Mouse (Mus musculus) skeletal muscle tissue, adult 2 months (tissue): Measurements from ENCODE around the gene Scube1.

Experiments
- DNase-seq: peaks from one replicate; pipeline ENCODE4 v3.0.0-alpha.2; 2012; ENCODE audit warnings: low read depth, low spot score

Gene Scube1

GRCm38 (mm10) chr15:83709889-83710774 is 14.7 kb downstream of the Scube1 start:
- no peak for DNase-seq

- no peak for DNase-seq
Measured at GRCm38 (mm10) chr15:83706528-83707199, 18.2 kb downstream of the Scube1 start.

- no peak for DNase-seq
Measured at GRCm38 (mm10) chr15:83700593-83700923, 24.3 kb downstream of the Scube1 start.

GRCm38 (mm10) chr15:83699834-83700592 is 24.8 kb downstream of the Scube1 start:
- DNase-seq, result no peak

- no peak for DNase-seq
Measured at GRCm38 (mm10) chr15:83699132-83699833, 25.5 kb downstream of the Scube1 start.

- DNase-seq, result peak; percentile 5
Measured at GRCm38 (mm10) chr15:83696681-83697381, 28.0 kb downstream of the Scube1 start.

GRCm38 (mm10) chr15:83695159-83695558 is 29.7 kb downstream of the Scube1 start:
- no peak for DNase-seq

- peak; percentile 2 for DNase-seq
Measured at GRCm38 (mm10) chr15:83691901-83692361, 32.9 kb downstream of the Scube1 start.

GRCm38 (mm10) chr15:83689946-83690345 is 34.9 kb downstream of the Scube1 start:
- DNase-seq, result no peak

GRCm38 (mm10) chr15:83686601-83687000 is 38.2 kb downstream of the Scube1 start:
- no peak for DNase-seq

GRCm38 (mm10) chr15:83685950-83686349 is 38.9 kb downstream of the Scube1 start:
- no peak for DNase-seq

GRCm38 (mm10) chr15:83683051-83683561 is 41.7 kb downstream of the Scube1 start:
- DNase-seq, result no peak

- DNase-seq, result no peak
Measured at GRCm38 (mm10) chr15:83680300-83680699, 44.5 kb downstream of the Scube1 start.

- no peak for DNase-seq
Measured at GRCm38 (mm10) chr15:83679729-83680128, 45.1 kb downstream of the Scube1 start.

GRCm38 (mm10) chr15:83678606-83679005 is 46.2 kb downstream of the Scube1 start:
- DNase-seq, result no peak

GRCm38 (mm10) chr15:83678089-83678488 is 46.7 kb downstream of the Scube1 start:
- no peak for DNase-seq

- no peak for DNase-seq
Measured at GRCm38 (mm10) chr15:83677098-83677497, 47.7 kb downstream of the Scube1 start.

- DNase-seq, result no peak
Measured at GRCm38 (mm10) chr15:83676286-83676685, 48.5 kb downstream of the Scube1 start.

GRCm38 (mm10) chr15:83673621-83674020 is 51.2 kb downstream of the Scube1 start:
- DNase-seq, result no peak

GRCm38 (mm10) chr15:83667501-83667900 is 57.3 kb downstream of the Scube1 start:
- DNase-seq, result no peak

GRCm38 (mm10) chr15:83666418-83666817 is 58.4 kb downstream of the Scube1 start:
- no peak for DNase-seq
